Mouse (Mus musculus): ENCODE data around the gene Phxr2. TPM values are rescaled to one million over a fixed set of nuclear protein-coding genes. Genes with fewer than 3 reads are reported as not detected.

Phxr2 gene
- polyA plus RNA-seq, 3 experiments from 2014 or later, result not detected

- ATAC-seq, result peak; percentile 30
Measured at GRCm38 (mm10) chr10:99132189-99132588, 6.1 kb upstream of the Phxr2 start.

- ATAC-seq, result no peak
Measured at GRCm38 (mm10) chr10:99131298-99131697, 5.2 kb upstream of the Phxr2 start.

GRCm38 (mm10) chr10:99130611-99131010 lies 4.5 kb upstream of the Phxr2 start:
- ATAC-seq, result no peak

GRCm38 (mm10) chr10:99127691-99128261 lies 1.7 kb upstream of the Phxr2 start:
- ATAC-seq, result peak; percentile 51

GRCm38 (mm10) chr10:99126954-99127353 lies 829 bp upstream of the Phxr2 start:
- peak; percentile 81 for ATAC-seq

- ATAC-seq, result no peak
Measured at GRCm38 (mm10) chr10:99119471-99119870, 6.7 kb downstream of the Phxr2 start.

- no peak for ATAC-seq
Measured at GRCm38 (mm10) chr10:99118697-99119096, 7.4 kb downstream of the Phxr2 start.

GRCm38 (mm10) chr10:99117876-99118275 lies 8.2 kb downstream of the Phxr2 start:
- no peak for ATAC-seq

GRCm38 (mm10) chr10:99116650-99117615 lies 9.2 kb downstream of the Phxr2 start:
- peak; percentile 65 for ATAC-seq

- no peak for ATAC-seq
Measured at GRCm38 (mm10) chr10:99116237-99116632, 9.9 kb downstream of the Phxr2 start.

- no peak for ATAC-seq
Measured at GRCm38 (mm10) chr10:99115471-99116236, 10.5 kb downstream of the Phxr2 start.

- no peak for ATAC-seq
Measured at GRCm38 (mm10) chr10:99114295-99114694, 11.8 kb downstream of the Phxr2 start.

GRCm38 (mm10) chr10:99113533-99113932 lies 12.6 kb downstream of the Phxr2 start:
- no peak for ATAC-seq

- ATAC-seq, result no peak
Measured at GRCm38 (mm10) chr10:99108431-99108982, 17.6 kb downstream of the Phxr2 start.

- peak; percentile 83 for ATAC-seq
Measured at GRCm38 (mm10) chr10:99107964-99108363, 18.2 kb downstream of the Phxr2 start, which contains the start of gene Galnt4. Gene Galnt4 (plus strand): TSS chr10:99108159.

- ATAC-seq, result peak; percentile 64
Measured at GRCm38 (mm10) chr10:99106703-99107631, 19.2 kb downstream of the Phxr2 start, which contains the start of gene Poc1b. Gene Poc1b (plus strand): TSS chr10:99107036.

- ATAC-seq, result no peak
Measured at GRCm38 (mm10) chr10:99106311-99106702, 19.8 kb downstream of the Phxr2 start.

GRCm38 (mm10) chr10:99105522-99105921 lies 20.6 kb downstream of the Phxr2 start:
- ATAC-seq, result no peak

GRCm38 (mm10) chr10:99097374-99097773 lies 28.8 kb downstream of the Phxr2 start:
- peak; percentile 86 for ATAC-seq

GRCm38 (mm10) chr10:99095114-99095513 lies 31.0 kb downstream of the Phxr2 start:
- no peak for ATAC-seq

GRCm38 (mm10) chr10:99093364-99093763 lies 32.8 kb downstream of the Phxr2 start:
- ATAC-seq, result no peak

Data from inflammation-experienced regulatory T-cells, adult 6 months (primary cell).